Mouse (Mus musculus) CH12.LX (cell line): ENCODE measurements at regions not wholly inside any gene's neighbourhood (a gene's known extent, or its start where the extent isn't known, plus 50 kb on each side); places are given as distances from the start of the nearest gene placed in this dataset.

Experiments
- DNase-seq: peaks from one replicate; pipeline ENCODE4 v3.0.0-alpha.2; 2013; ENCODE audit errors: extremely low read depth
- H3K27ac ChIP-seq: 2 replicates; pipeline ENCODE4 v1.5.1; 2012; ENCODE audit warnings: low read depth, mild to moderate bottlenecking, control low read depth, moderate library complexity; ENCODE audit not compliant: insufficient read depth
- H3K27me3 ChIP-seq: replicated peaks from 2 replicates; pipeline ENCODE3; 2012; ENCODE audit warnings: inconsistent platforms
- H3K36me3 ChIP-seq, 2 experiments: replicated peaks in 1 of 2; 2 replicates each; pipeline versions ENCODE3 to v1.6.1; 2012; ENCODE audit warnings: inconsistent platforms in 1 of 2, low read length in 1 of 2, mild to moderate bottlenecking in 1 of 2, mixed read lengths in 1 of 2, moderate library complexity in 1 of 2; ENCODE audit not compliant: control insufficient read depth in 1 of 2, insufficient read depth in 1 of 2
- H3K4me1 ChIP-seq, 2 experiments: 2 replicates each; pipeline ENCODE4 v1.6.1; 2012; ENCODE audit warnings: inconsistent platforms in 1 of 2, moderate library complexity in 1 of 2; ENCODE audit not compliant: insufficient read depth in 2 of 2, control insufficient read depth in 1 of 2
- H3K4me2 ChIP-seq: 2 replicates; pipeline ENCODE4 v1.6.1; 2012; ENCODE audit warnings: low read depth, mild to moderate bottlenecking, control low read depth; ENCODE audit not compliant: poor library complexity, insufficient read depth, severe bottlenecking
- H3K4me3 ChIP-seq, 3 experiments: fragments of 150-350 bp in 1 of 3; sonication (generic) in 1 of 3; replicated peaks in 1 of 3; 2 replicates each; pipeline versions ENCODE3 to v1.5.1; 2011 to 2012; ENCODE audit warnings: low read depth in 2 of 3, low read length in 2 of 3, mild to moderate bottlenecking in 2 of 3, moderate library complexity in 2 of 3, control low read depth in 1 of 3, improper control_type of control experiment in 1 of 3, inconsistent platforms in 1 of 3, mixed read lengths in 1 of 3; ENCODE audit not compliant: poor library complexity in 1 of 3
- H3K79me2 ChIP-seq: replicated peaks from 2 replicates; pipeline ENCODE4 v1.6.1; 2012; ENCODE audit warnings: mild to moderate bottlenecking, moderate library complexity; ENCODE audit not compliant: control insufficient read depth, poor library complexity, insufficient read depth, severe bottlenecking; ENCODE audit errors: extremely low read depth
- H3K9ac ChIP-seq: 2 replicates; pipeline ENCODE4 v1.6.1; 2012; ENCODE audit warnings: low read depth, mild to moderate bottlenecking, control low read depth, moderate library complexity; ENCODE audit not compliant: insufficient read depth
- H3K9me3 ChIP-seq: replicated peaks from 2 replicates; pipeline ENCODE3; 2012; ENCODE audit warnings: low read length, inconsistent platforms, mixed read lengths
- CHD1 ChIP-seq: IDR thresholded peaks from 2 replicates; pipeline ENCODE4 v1.6.1; 2012; ENCODE audit warnings: low read depth, low read length, improper control_type of control experiment, inconsistent platforms
- CHD2 ChIP-seq: IDR thresholded peaks from 2 replicates; pipeline ENCODE4 v1.6.1; 2011; ENCODE audit warnings: low read length, improper control_type of control experiment
- GABPA ChIP-seq: IDR thresholded peaks from 2 replicates; pipeline ENCODE4 v1.6.1; 2012; ENCODE audit warnings: low read depth, low read length, improper control_type of control experiment, inconsistent platforms; ENCODE audit not compliant: insufficient replicate concordance
- JUN ChIP-seq: IDR thresholded peaks from 2 replicates; pipeline ENCODE4 v1.6.1; 2011; ENCODE audit warnings: low read depth, mild to moderate bottlenecking, low read length, improper control_type of control experiment, moderate library complexity; ENCODE audit not compliant: insufficient read depth
- MAZ ChIP-seq: IDR thresholded peaks from 2 replicates; pipeline ENCODE4 v1.6.1; 2012; ENCODE audit warnings: low read depth, mild to moderate bottlenecking, inconsistent platforms, low read length, improper control_type of control experiment, moderate library complexity
- MEF2A ChIP-seq: IDR thresholded peaks from 2 replicates; pipeline ENCODE4 v1.6.1; 2014; ENCODE audit warnings: low read depth, mild to moderate bottlenecking, inconsistent platforms, low read length, improper control_type of control experiment, borderline replicate concordance
- MXI1 ChIP-seq: IDR thresholded peaks from 2 replicates; pipeline ENCODE4 v1.6.1; 2011; ENCODE audit warnings: mild to moderate bottlenecking, low read depth, low read length, improper control_type of control experiment
- NELFE ChIP-seq: IDR thresholded peaks from 2 replicates; pipeline ENCODE4 v1.6.1; 2011; ENCODE audit warnings: low read depth, low read length, improper control_type of control experiment
- PAX5 ChIP-seq: IDR thresholded peaks from 2 replicates; pipeline ENCODE4 v1.6.1; 2012; ENCODE audit warnings: low read length, inconsistent platforms, mixed read lengths
- POLR2A ChIP-seq: IDR thresholded peaks from 2 replicates; pipeline ENCODE4 v1.6.1; 2011; ENCODE audit warnings: low read depth, mild to moderate bottlenecking, improper control_type of control experiment, low read length
- POLR2AphosphoS2 ChIP-seq: IDR thresholded peaks from 2 replicates; pipeline ENCODE4 v1.6.1; 2011; ENCODE audit warnings: low read depth, low read length, improper control_type of control experiment
- SIN3A ChIP-seq: IDR thresholded peaks from 2 replicates; pipeline ENCODE4 v1.6.1; 2012; ENCODE audit warnings: low read length, improper control_type of control experiment, inconsistent platforms
- USF1 ChIP-seq: IDR thresholded peaks from 2 replicates; pipeline ENCODE4 v1.6.1; 2014; ENCODE audit warnings: low read depth, mild to moderate bottlenecking, inconsistent platforms, low read length, improper control_type of control experiment
- USF2 ChIP-seq: conservative IDR thresholded peaks from 2 replicates; pipeline ENCODE4 v1.6.1; 2011; ENCODE audit warnings: low read depth, low read length, improper control_type of control experiment
- ZC3H11A ChIP-seq: IDR thresholded peaks from 2 replicates; pipeline ENCODE4 v1.6.1; 2012; ENCODE audit warnings: low read depth, mild to moderate bottlenecking, inconsistent platforms, low read length, improper control_type of control experiment
- ZKSCAN1 ChIP-seq: IDR thresholded peaks from 2 replicates; pipeline ENCODE4 v1.6.1; 2012; ENCODE audit warnings: low read depth, inconsistent platforms, low read length, improper control_type of control experiment, borderline replicate concordance
- dilution Hi-C: fragments of 300-500 bp; cut with MboI; formaldehyde crosslinking; loops from 2 replicates; pipeline ENCODE4 v1.14.3; 2020; ENCODE audit warnings: low sequenced_read_pairs; ENCODE audit not compliant: extremely low pct_unique_long_range_greater_than_20kb, extremely low pct_ligation_motif_present
- in situ Hi-C: fragments of 300-500 bp; cut with MboI; formaldehyde crosslinking; loops from 3 replicates; pipeline ENCODE4 v1.14.3; 2019; ENCODE audit warnings: low sequenced_read_pairs, low pct_ligation_motif_present, low pct_unique_long_range_greater_than_20kb, mixed read lengths

- dilution Hi-C loops = no loop called here
- TF ChIP-seq NELFE (no peak), ZC3H11A (no peak), SIN3A (no peak), JUN (no peak), USF1 (no peak), CHD1 (no peak), MAZ (no peak), PAX5 (no peak)
- TF ChIP-seq, all 38 proteins: peak for 0
- no peaks in the 10 kb centered on the region for H3K79me2 ChIP-seq
- H3K36me3 ChIP-seq = no peaks in the 10 kb centered on the region
- no peak overlapping the region for H3K4me3 ChIP-seq
- H3K27me3 ChIP-seq = no peaks in the 10 kb centered on the region
- DNase-seq = no peak
- in situ Hi-C loops = no loop called here
- H3K4me1 ChIP-seq = no peaks in the 10 kb centered on the region
- no peak overlapping the region for H3K9ac ChIP-seq
- H3K9me3 ChIP-seq = peaks cover 59% of the 10 kb centered on the region
- H3K27ac ChIP-seq = no peak overlapping the region
- H3K4me2 ChIP-seq = no peak overlapping the region
Observed at GRCm38 (mm10) chr2:161429294-161429693, 320.4 kb upstream of the Chd6 start.

- no peak for DNase-seq
- Histone ChIP-seq H3K4me2 (no peak overlapping the region), H3K27ac (no peak overlapping the region), H3K4me1 (no peaks in the 10 kb centered on the region), H3K9ac (no peak overlapping the region), H3K79me2 (no peaks in the 10 kb centered on the region), H3K9me3 (peaks cover 58% of the 10 kb centered on the region), H3K36me3 (no peaks in the 10 kb centered on the region), H3K27me3 (no peaks in the 10 kb centered on the region), H3K4me3 (no peak overlapping the region)
- dilution Hi-C loops = no loop called here
- in situ Hi-C loops = no loop called here
- TF ChIP-seq POLR2A (no peak), MXI1 (no peak), POLR2AphosphoS2 (no peak), ZKSCAN1 (no peak), CHD2 (no peak)
Observed at GRCm38 (mm10) chr2:161425587-161425986, 316.7 kb upstream of the Chd6 start.

GRCm38 (mm10) chr2:161418062-161418461 lies 309.2 kb upstream of the Chd6 start:
- dilution Hi-C loops = no loop called here
- TF ChIP-seq USF1 (no peak), MEF2A (no peak), GABPA (no peak), USF2 (no peak)

More at GRCm38 (mm10) chr2:161418062-161418461, 309.2 kb upstream of the Chd6 start:
- Histone ChIP-seq H3K4me3 (no peak overlapping the region), H3K4me2 (no peak overlapping the region), H3K36me3 (no peaks in the 10 kb centered on the region), H3K27ac (no peak overlapping the region), H3K27me3 (no peaks in the 10 kb centered on the region), H3K4me1 (no peaks in the 10 kb centered on the region), H3K9ac (no peak overlapping the region), H3K79me2 (no peaks in the 10 kb centered on the region), H3K9me3 (peaks cover 84% of the 10 kb centered on the region)
- no peak for DNase-seq
- in situ Hi-C loops = no loop called here
